ENCODE assay signal across 19 mouse cellular contexts in the genomic region with DNA sequence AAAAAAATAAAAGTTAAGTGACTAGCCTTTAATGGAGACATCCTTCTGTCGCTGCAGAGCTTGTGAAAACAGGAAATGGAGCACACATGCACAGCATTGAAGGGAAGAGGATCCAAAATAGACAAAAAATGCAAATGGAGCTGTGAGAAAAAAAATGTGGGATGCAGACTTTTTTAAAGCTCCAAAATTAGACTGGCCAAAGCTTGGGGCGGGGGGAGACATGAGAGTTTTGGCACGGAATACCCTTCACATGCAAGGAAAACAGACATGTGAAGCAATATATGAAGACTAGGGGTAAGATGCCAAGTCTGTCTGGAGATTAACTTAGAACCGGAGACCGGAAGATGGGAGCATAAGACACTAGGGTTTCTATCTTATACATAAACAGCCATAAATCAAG.
DNase-seq lines count a peak whose midpoint lies in the region; ATAC-seq and TF ChIP-seq lines count a peak whose summit lies in the region.
"Had no signal": no experiment of that assay in that cellular context is flagged by ENCODE, and none has a peak within 500 bp of the region (broad histone marks: within the 10 kb centered on the region; RNA-seq: fewer than 3 reads in every experiment).

No protein-coding gene starts in this region.

- H3K9me3 ChIP-seq in forebrain, postnatal 0 days (ENCODE audit: low read length) = no peaks in the 10 kb centered on the region
- no peaks in the 10 kb centered on the region for H3K9me3 ChIP-seq in forebrain, embryonic 10.5 days
- no peaks in the 10 kb centered on the region for H3K9me3 ChIP-seq in limb, embryonic 15.5 days
- no peaks in the 10 kb centered on the region for H3K9me3 ChIP-seq in limb, embryonic 10.5 days (replicated peaks)
- H3K9me3 ChIP-seq in lung, postnatal 0 days (ENCODE audit: low read length) = no peaks in the 10 kb centered on the region
- no peaks in the 10 kb centered on the region for H3K9me3 ChIP-seq in hindbrain, embryonic 16.5 days (ENCODE audit: control insufficient read depth, low read length)
- H3K9me3 ChIP-seq: forebrain, embryonic 12.5 days; heart, embryonic 15.5 days; hindbrain, embryonic 13.5 days had no signal

- H3K4me2 ChIP-seq in forebrain, postnatal 0 days (ENCODE audit: low read depth) = no peak overlapping the region
- H3K4me2 ChIP-seq in limb, embryonic 15.5 days = no peak overlapping the region
- H3K4me2 ChIP-seq in lung, postnatal 0 days (replicated peaks; ENCODE audit: low read depth, low read length) = no peak overlapping the region
- no peak overlapping the region for H3K4me2 ChIP-seq in hindbrain, embryonic 16.5 days (ENCODE audit: low read length)
- H3K4me2 ChIP-seq: forebrain, embryonic 12.5 days; heart, embryonic 11.5 days; heart, embryonic 15.5 days; hindbrain, embryonic 13.5 days had no signal

- no peak overlapping the region for H3K9ac ChIP-seq in forebrain, postnatal 0 days
- H3K9ac ChIP-seq in limb, embryonic 15.5 days = no peak overlapping the region
- no peak overlapping the region for H3K9ac ChIP-seq in lung, postnatal 0 days (replicated peaks; ENCODE audit: low read depth)
- H3K9ac ChIP-seq in hindbrain, embryonic 16.5 days (ENCODE audit: low read depth, low read length) = no peak overlapping the region
- H3K9ac ChIP-seq: forebrain, embryonic 12.5 days; heart, embryonic 15.5 days; hindbrain, embryonic 13.5 days had no signal

- no peaks in the 10 kb centered on the region for H3K36me3 ChIP-seq in forebrain, postnatal 0 days (ENCODE audit: insufficient read depth)
- H3K36me3 ChIP-seq in forebrain, embryonic 10.5 days (replicated peaks) = no peaks in the 10 kb centered on the region
- no peaks in the 10 kb centered on the region for H3K36me3 ChIP-seq in limb, embryonic 15.5 days
- H3K36me3 ChIP-seq in limb, embryonic 10.5 days = no peaks in the 10 kb centered on the region
- H3K36me3 ChIP-seq in lung, postnatal 0 days (ENCODE audit: insufficient read depth, low read length) = no peaks in the 10 kb centered on the region
- H3K36me3 ChIP-seq in hindbrain, embryonic 16.5 days (ENCODE audit: control insufficient read depth, insufficient read depth, low read length) = no peaks in the 10 kb centered on the region
- H3K36me3 ChIP-seq: forebrain, embryonic 12.5 days; heart, embryonic 15.5 days; hindbrain, embryonic 13.5 days had no signal

- H3K4me3 ChIP-seq in forebrain, postnatal 0 days (ENCODE audit: low read depth, low read length) = no peak overlapping the region
- no peak overlapping the region for H3K4me3 ChIP-seq in forebrain, embryonic 10.5 days
- no peak overlapping the region for H3K4me3 ChIP-seq in limb, embryonic 15.5 days
- no peak overlapping the region for H3K4me3 ChIP-seq in limb, embryonic 10.5 days
- H3K4me3 ChIP-seq in lung, postnatal 0 days (ENCODE audit: low read depth, low read length) = no peak overlapping the region
- no peak overlapping the region for H3K4me3 ChIP-seq in lung, adult 2 months (replicated peaks; ENCODE audit: extremely low read depth, low read depth, low read length)
- H3K4me3 ChIP-seq in hindbrain, embryonic 16.5 days (ENCODE audit: low read length) = no peak overlapping the region
- H3K4me3 ChIP-seq: forebrain, embryonic 12.5 days; heart, adult 2 months; heart, embryonic 15.5 days; hindbrain, embryonic 13.5 days had no signal

- H3K4me1 ChIP-seq in forebrain, postnatal 0 days (ENCODE audit: insufficient read depth) = no peaks in the 10 kb centered on the region
- H3K4me1 ChIP-seq in forebrain, embryonic 10.5 days = peaks cover 16% of the 10 kb centered on the region
- peaks cover 21% of the 10 kb centered on the region for H3K4me1 ChIP-seq in limb, embryonic 15.5 days
- H3K4me1 ChIP-seq in limb, embryonic 10.5 days = peaks cover 45% of the 10 kb centered on the region
- H3K4me1 ChIP-seq in lung, postnatal 0 days (ENCODE audit: insufficient read depth, low read depth, low read length) = no peaks in the 10 kb centered on the region
- no peaks in the 10 kb centered on the region for H3K4me1 ChIP-seq in lung, adult 2 months (ENCODE audit: control insufficient read depth, insufficient read depth, low read length)
- H3K4me1 ChIP-seq in hindbrain, embryonic 16.5 days (ENCODE audit: control insufficient read depth, insufficient read depth, low read depth, low read length) = no peaks in the 10 kb centered on the region
- H3K4me1 ChIP-seq: forebrain, embryonic 12.5 days; hindbrain, embryonic 13.5 days had no signal

- TF ChIP-seq CTCF in forebrain, postnatal 0 days (IDR thresholded peaks at IDR 0.05; ENCODE audit: low read depth) = no peak
- TF ChIP-seq CTCF in lung, postnatal 0 days (IDR thresholded peaks at IDR 0.05) = no peak
- no peak for TF ChIP-seq CTCF in lung, adult 2 months (IDR thresholded peaks at IDR 0.05; ENCODE audit: insufficient read depth, low read length)

- 78% methylated on average over 5 of the region's 5 CpGs for WGBS in forebrain, postnatal 0 days
- 90% methylated on average over 5 of the region's 5 CpGs for WGBS in forebrain, embryonic 10.5 days
- 64% methylated on average over 5 of the region's 5 CpGs for WGBS in limb, embryonic 15.5 days
- 87% methylated on average over 5 of the region's 5 CpGs for WGBS in limb, embryonic 10.5 days
- WGBS in lung, postnatal 0 days = 48% methylated on average over 5 of the region's 5 CpGs
- WGBS in lung, adult 2 months = 61% methylated on average over 5 of the region's 5 CpGs
- WGBS in hindbrain, embryonic 16.5 days = 90% methylated on average over 5 of the region's 5 CpGs

- no peak for TF ChIP-seq EP300 in lung, postnatal 0 days (IDR thresholded peaks at IDR 0.05)

- no peak overlapping the region for H3K27ac ChIP-seq in forebrain, postnatal 0 days (ENCODE audit: low read depth, low read length)
- no peak overlapping the region for H3K27ac ChIP-seq in forebrain, embryonic 10.5 days
- 0 out of 2 replicates have a peak overlapping the region, but pooled peaks have one; percentile 18 for H3K27ac ChIP-seq in limb, embryonic 15.5 days
- no peak overlapping the region for H3K27ac ChIP-seq in limb, embryonic 10.5 days
- H3K27ac ChIP-seq in lung, postnatal 0 days (ENCODE audit: low read length) = no peak overlapping the region
- H3K27ac ChIP-seq in hindbrain, embryonic 16.5 days (ENCODE audit: low read depth, low read length) = no peak overlapping the region
- H3K27ac ChIP-seq: forebrain, embryonic 12.5 days; heart, adult 2 months; heart, embryonic 15.5 days; hindbrain, embryonic 13.5 days had no signal

- peak; percentile 66 for ATAC-seq in forebrain, postnatal 0 days
- ATAC-seq in limb, embryonic 15.5 days (ENCODE audit: insufficient number of reproducible peaks, low FRiP score, low TSS enrichment, low read depth) = no peak
- no peak for ATAC-seq in lung, postnatal 0 days
- ATAC-seq in hindbrain, embryonic 16.5 days = no peak
- ATAC-seq: forebrain, embryonic 16.5 days had no signal

- peak; percentile 49 for DNase-seq in forebrain, postnatal 0 days
- DNase-seq in forebrain, embryonic 10.5 days (ENCODE audit: extremely low spot score, low spot score) = no peak
- no peak for DNase-seq in limb, embryonic 10.5 days (ENCODE audit: low spot score)
- peak; percentile 58 for DNase-seq in lung, postnatal 0 days (ENCODE audit: low spot score)
- no peak for DNase-seq in lung, adult 2 months
- DNase-seq: adrenal gland, postnatal 10 days; cerebellum, adult 11-12 months; cerebellum, adult 9-10 months; cerebellum, postnatal 36 days; gastrocnemius, postnatal 14 days; heart, adult 2 months; heart, postnatal 14 days had no signal

- H3K27me3 ChIP-seq in forebrain, postnatal 0 days (ENCODE audit: insufficient read depth, low read length) = no peaks in the 10 kb centered on the region
- H3K27me3 ChIP-seq in forebrain, embryonic 10.5 days (ENCODE audit: poor library complexity, severe bottlenecking) = no peaks in the 10 kb centered on the region
- H3K27me3 ChIP-seq in limb, embryonic 15.5 days = no peaks in the 10 kb centered on the region
- no peaks in the 10 kb centered on the region for H3K27me3 ChIP-seq in limb, embryonic 10.5 days (ENCODE audit: low read depth, poor library complexity, severe bottlenecking)
- H3K27me3 ChIP-seq in lung, postnatal 0 days (replicated peaks; ENCODE audit: insufficient read depth, low read length) = no peaks in the 10 kb centered on the region
- no peaks in the 10 kb centered on the region for H3K27me3 ChIP-seq in hindbrain, embryonic 16.5 days (replicated peaks; ENCODE audit: control insufficient read depth, insufficient read depth, low read length)
- H3K27me3 ChIP-seq: forebrain, embryonic 12.5 days; heart, embryonic 15.5 days; hindbrain, embryonic 13.5 days had no signal

- no peak for TF ChIP-seq POLR2A in lung, adult 2 months (IDR thresholded peaks at IDR 0.05; ENCODE audit: borderline replicate concordance, extremely low read depth, low read depth, low read length)

Comparison
In these comparisons a context has a peak if more than half of its experiments do, and no peak if none do; other contexts are left out.
1. DNase-seq: peak in forebrain, postnatal 0 days (single experiment) and lung, postnatal 0 days (single experiment); none in forebrain, embryonic 10.5 days (single experiment), limb, embryonic 10.5 days (single experiment) and lung, adult 2 months (single experiment).